Mouse (Mus musculus) neural tube, embryonic 15.5 days (tissue): Measurements from ENCODE around the gene Ptrh2. TPM values are rescaled to one million over a fixed set of nuclear protein-coding genes. Genes with fewer than 3 reads are reported as not detected.

Experiments used
- ATAC-seq: fragments of 200-750 bp; cut with Nextera tagmentation; 2 replicates; pipeline ENCODE4 v1.8.0; 2017; ENCODE audit warnings: mild to moderate bottlenecking, moderate TSS enrichment, moderate library complexity; ENCODE audit not compliant: low FRiP score
- H3K27ac ChIP-seq: fragments of 300-500 bp; sonication (generic); replicated peaks from 2 replicates; pipeline ENCODE4 v1.5.1; 2015; ENCODE audit warnings: mild to moderate bottlenecking, inconsistent platforms
- H3K27me3 ChIP-seq: fragments of 300-500 bp; sonication (generic); replicated peaks from 2 replicates; pipeline ENCODE4 v1.6.1; 2015; ENCODE audit warnings: inconsistent platforms
- H3K36me3 ChIP-seq: fragments of 300-500 bp; sonication (generic); 2 replicates; pipeline ENCODE4 v1.6.1; 2015; ENCODE audit warnings: inconsistent platforms
- H3K4me1 ChIP-seq: fragments of 300-500 bp; sonication (generic); 2 replicates; pipeline ENCODE4 v1.6.1; 2015; ENCODE audit warnings: inconsistent platforms
- H3K4me2 ChIP-seq: fragments of 300-500 bp; sonication (generic); 2 replicates; pipeline ENCODE4 v1.6.1; 2015; ENCODE audit warnings: inconsistent platforms, mild to moderate bottlenecking, moderate library complexity
- H3K4me3 ChIP-seq: fragments of 300-500 bp; sonication (generic); replicated peaks from 2 replicates; pipeline ENCODE4 v1.5.1; 2015; ENCODE audit warnings: mild to moderate bottlenecking, inconsistent platforms
- H3K9ac ChIP-seq: fragments of 300-500 bp; sonication (generic); replicated peaks from 2 replicates; pipeline ENCODE4 v1.6.1; 2015; ENCODE audit warnings: mild to moderate bottlenecking, inconsistent platforms
- H3K9me3 ChIP-seq: fragments of 300-500 bp; sonication (generic); replicated peaks from 2 replicates; pipeline ENCODE4 v1.6.1; 2016; ENCODE audit warnings: inconsistent platforms
- WGBS: fragments of 180-500 bp; shearing (Covaris S2); methylation state at CpG from one replicate; pipeline ENCODE4 v1.1.7; 2015; ENCODE audit warnings: mixed read lengths; 5-methylcytosine and 5-hydroxymethylcytosine counted together
- polyA plus RNA-seq: library from polyadenylated mRNA; unstranded; fragments of >200 nt; fragmentation: Nextera tagmentation; extraction: Ambion mirVana; gene quantifications from 2 replicates; pipeline ENCODE4 v1.2.1, GENCODE M21; 2015

The Ptrh2 gene
- polyA plus RNA-seq, 1 experiment from 2014 or later: 30.9 TPM

DNA sequence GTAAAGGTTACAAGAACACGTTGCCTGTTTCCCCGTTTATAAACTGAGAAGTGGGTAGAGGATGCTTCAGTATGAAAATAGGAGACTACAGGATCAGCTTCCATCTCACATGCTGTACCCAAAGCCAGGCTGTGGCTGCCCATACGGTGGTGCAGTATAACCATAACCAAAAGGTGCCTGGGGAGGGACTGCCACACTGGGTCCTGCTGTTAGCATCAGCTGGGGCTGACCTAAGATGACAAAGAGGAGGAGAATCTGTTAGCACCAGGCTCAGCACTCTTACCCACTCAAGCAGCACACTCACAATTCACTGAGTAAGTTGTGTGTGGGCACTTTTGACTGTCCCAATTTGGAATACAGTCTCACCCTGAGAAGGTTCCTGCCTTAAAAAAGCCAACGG lies 11.7 kb downstream of the Ptrh2 start:
- H3K4me3 ChIP-seq: no peak overlapping the region
- no peak overlapping the region for H3K4me2 ChIP-seq
- no peak overlapping the region for H3K27ac ChIP-seq
- WGBS: 58% methylated on average over 4 of the region's 4 CpGs
- H3K4me1 ChIP-seq: no peaks in the 10 kb centered on the region
- no peak overlapping the region for H3K9ac ChIP-seq
- H3K36me3 ChIP-seq: peaks cover 73% of the 10 kb centered on the region
- no peaks in the 10 kb centered on the region for H3K27me3 ChIP-seq
- H3K9me3 ChIP-seq: no peaks in the 10 kb centered on the region
- ATAC-seq: no peak

- Histone ChIP-seq H3K4me3 (no peak overlapping the region), H3K9me3 (no peaks in the 10 kb centered on the region), H3K27ac (no peak overlapping the region), H3K4me2 (no peak overlapping the region), H3K4me1 (no peaks in the 10 kb centered on the region), H3K9ac (no peak overlapping the region), H3K36me3 (peaks cover 85% of the 10 kb centered on the region), H3K27me3 (no peaks in the 10 kb centered on the region)
- no peak for ATAC-seq
- 95% methylated on average over 4 of the region's 4 CpGs for WGBS
Measured at GRCm38 (mm10) chr11:86701151-86701550, 17.4 kb downstream of the Ptrh2 start.

- no peak overlapping the region for H3K4me2 ChIP-seq
- no peaks in the 10 kb centered on the region for H3K27me3 ChIP-seq
- no peak overlapping the region for H3K4me3 ChIP-seq
- peaks cover 65% of the 10 kb centered on the region for H3K36me3 ChIP-seq
- no peaks in the 10 kb centered on the region for H3K9me3 ChIP-seq
- H3K9ac ChIP-seq: no peak overlapping the region
- no peak for ATAC-seq
- no peaks in the 10 kb centered on the region for H3K4me1 ChIP-seq
- H3K27ac ChIP-seq: no peak overlapping the region
Measured at GRCm38 (mm10) chr11:86714606-86715005, 30.8 kb downstream of the Ptrh2 start.

GRCm38 (mm10) chr11:86717306-86718065 lies 33.7 kb downstream of the Ptrh2 start:
- peaks cover 63% of the 10 kb centered on the region for H3K36me3 ChIP-seq
- H3K4me1 ChIP-seq: no peaks in the 10 kb centered on the region
- no peak overlapping the region for H3K9ac ChIP-seq
- H3K27ac ChIP-seq: no peak overlapping the region
- H3K27me3 ChIP-seq: no peaks in the 10 kb centered on the region
- no peak overlapping the region for H3K4me3 ChIP-seq
- H3K4me2 ChIP-seq: no peak overlapping the region
- no peak for ATAC-seq
- H3K9me3 ChIP-seq: no peaks in the 10 kb centered on the region
- WGBS: 88% methylated on average over 6 of the region's 6 CpGs

GRCm38 (mm10) chr11:86718369-86718768 lies 34.6 kb downstream of the Ptrh2 start:
- H3K4me1 ChIP-seq: no peaks in the 10 kb centered on the region
- no peaks in the 10 kb centered on the region for H3K9me3 ChIP-seq
- H3K27me3 ChIP-seq: no peaks in the 10 kb centered on the region
- no peak overlapping the region for H3K9ac ChIP-seq
- WGBS: 97% methylated on average over 3 of the region's 3 CpGs
- peaks cover 66% of the 10 kb centered on the region for H3K36me3 ChIP-seq
- H3K4me3 ChIP-seq: no peak overlapping the region
- H3K27ac ChIP-seq: no peak overlapping the region
- ATAC-seq: no peak
- no peak overlapping the region for H3K4me2 ChIP-seq

GRCm38 (mm10) chr11:86719390-86719789 lies 35.6 kb downstream of the Ptrh2 start:
- ATAC-seq: no peak
- no peak overlapping the region for H3K27ac ChIP-seq
- no peak overlapping the region for H3K9ac ChIP-seq
- no peak overlapping the region for H3K4me3 ChIP-seq
- no peaks in the 10 kb centered on the region for H3K9me3 ChIP-seq
- H3K4me2 ChIP-seq: no peak overlapping the region
- H3K4me1 ChIP-seq: no peaks in the 10 kb centered on the region
- WGBS: 91% methylated on average over 8 of the region's 8 CpGs
- H3K36me3 ChIP-seq: peaks cover 67% of the 10 kb centered on the region
- H3K27me3 ChIP-seq: no peaks in the 10 kb centered on the region

DNA sequence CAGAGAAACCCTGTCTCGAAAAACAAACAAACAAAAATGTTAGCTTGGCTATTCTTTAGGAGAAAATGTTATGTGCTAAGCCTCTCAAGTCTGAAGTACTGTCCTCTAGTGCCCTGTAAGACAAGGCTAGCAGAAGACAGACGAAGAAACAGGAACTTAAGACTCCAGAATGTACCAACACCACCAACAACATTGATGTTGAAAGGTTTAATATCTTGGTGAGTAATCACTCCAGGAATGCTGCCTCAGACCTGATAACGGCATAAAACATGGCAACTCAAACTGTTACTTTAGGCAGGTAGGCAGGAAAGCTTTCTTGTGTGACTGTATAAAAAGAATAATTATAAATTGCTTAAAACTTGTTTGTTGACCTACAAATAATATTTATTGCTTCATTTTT lies 40.2 kb downstream of the Ptrh2 start:
- WGBS: 91% methylated on average over 3 of the region's 3 CpGs

DNA sequence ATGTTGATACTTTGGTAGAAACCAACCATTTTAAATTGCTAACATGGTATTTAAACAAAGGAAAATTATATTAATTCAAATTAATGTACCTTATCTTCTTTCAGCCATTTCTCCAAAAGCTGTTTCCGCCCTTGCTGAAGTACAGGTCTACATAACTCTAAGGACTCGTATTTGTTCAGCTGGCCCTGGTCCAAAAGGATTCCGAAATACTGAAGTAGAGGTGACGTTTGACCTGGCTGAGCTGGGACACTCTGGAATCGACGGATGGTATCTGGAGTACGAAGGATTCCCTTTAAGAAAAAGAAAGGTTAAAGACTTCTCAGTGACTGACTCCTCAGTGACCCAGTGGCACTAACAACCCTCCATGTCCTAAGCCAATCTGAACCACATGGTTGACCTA lies 41.2 kb downstream of the Ptrh2 start:
- no peak for ATAC-seq
- Histone ChIP-seq H3K9me3 (no peaks in the 10 kb centered on the region), H3K27me3 (no peaks in the 10 kb centered on the region), H3K4me1 (no peaks in the 10 kb centered on the region), H3K36me3 (peaks cover 59% of the 10 kb centered on the region), H3K9ac (no peak overlapping the region), H3K4me2 (no peak overlapping the region), H3K4me3 (no peak overlapping the region), H3K27ac (no peak overlapping the region)
- WGBS: 91% methylated on average over 7 of the region's 7 CpGs

More for the DNA sequence above, 40.2 kb downstream of the Ptrh2 start:
- Histone ChIP-seq H3K4me3 (no peak overlapping the region), H3K9ac (no peak overlapping the region), H3K4me2 (no peak overlapping the region), H3K27ac (no peak overlapping the region), H3K9me3 (no peaks in the 10 kb centered on the region), H3K27me3 (no peaks in the 10 kb centered on the region), H3K4me1 (no peaks in the 10 kb centered on the region), H3K36me3 (peaks cover 61% of the 10 kb centered on the region)
- ATAC-seq: no peak

- H3K36me3 ChIP-seq: peaks cover 55% of the 10 kb centered on the region
Measured at GRCm38 (mm10) chr11:86725607-86726006, 41.8 kb downstream of the Ptrh2 start.

GRCm38 (mm10) chr11:86731443-86731842 lies 47.7 kb downstream of the Ptrh2 start:
- Histone ChIP-seq H3K4me3 (no peak overlapping the region), H3K4me1 (no peaks in the 10 kb centered on the region), H3K4me2 (no peak overlapping the region), H3K9me3 (no peaks in the 10 kb centered on the region), H3K27me3 (no peaks in the 10 kb centered on the region), H3K36me3 (peaks cover 44% of the 10 kb centered on the region), H3K9ac (no peak overlapping the region), H3K27ac (no peak overlapping the region)
- WGBS: 90% methylated on average over 2 of the region's 2 CpGs
- no peak for ATAC-seq

More at GRCm38 (mm10) chr11:86725607-86726006, 41.8 kb downstream of the Ptrh2 start:
- Histone ChIP-seq H3K4me3 (no peak overlapping the region), H3K27me3 (no peaks in the 10 kb centered on the region), H3K4me1 (no peaks in the 10 kb centered on the region), H3K9ac (no peak overlapping the region), H3K4me2 (no peak overlapping the region), H3K27ac (no peak overlapping the region), H3K9me3 (no peaks in the 10 kb centered on the region)
- no peak for ATAC-seq

DNA sequence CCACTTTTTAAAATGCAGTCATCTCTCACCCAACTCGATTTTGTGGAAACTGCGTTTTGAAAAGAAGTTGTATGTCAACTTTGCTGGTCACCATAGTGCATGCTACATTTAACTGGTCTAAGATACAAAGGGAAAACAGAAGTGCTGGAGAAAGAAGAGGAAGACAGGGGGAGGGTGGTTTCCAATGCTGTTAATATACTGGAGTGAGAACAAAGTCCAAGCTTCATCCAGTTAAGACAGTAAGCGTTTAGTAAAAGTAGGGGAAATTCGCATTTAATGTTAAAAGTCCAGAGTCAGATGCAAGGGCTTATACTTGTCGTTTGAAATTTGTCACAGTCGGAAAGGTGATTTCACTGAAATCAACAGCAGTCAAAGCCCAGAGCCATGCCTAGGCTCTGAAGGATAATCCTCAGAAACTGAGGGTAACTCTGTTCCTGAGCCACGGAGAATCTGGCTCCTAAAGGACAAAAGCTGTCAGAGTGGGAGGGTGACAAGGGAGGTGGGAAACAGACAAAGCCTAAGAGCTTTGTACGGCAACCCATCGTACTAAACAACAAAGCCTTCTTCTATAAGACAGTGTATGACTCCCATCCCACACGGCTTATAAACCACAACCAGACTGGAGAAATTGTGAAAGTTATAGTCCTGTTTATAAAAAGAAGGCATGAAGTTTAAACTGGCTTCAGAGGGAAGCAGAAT lies 50.6 kb downstream of the Ptrh2 start:
- WGBS: 79% methylated on average over 10 of the region's 10 CpGs
- no peak overlapping the region for H3K4me3 ChIP-seq
- H3K4me1 ChIP-seq: no peaks in the 10 kb centered on the region
- H3K9ac ChIP-seq: no peak overlapping the region
- no peak for ATAC-seq
- H3K36me3 ChIP-seq: peaks cover 29% of the 10 kb centered on the region
- H3K4me2 ChIP-seq: no peak overlapping the region
- no peaks in the 10 kb centered on the region for H3K27me3 ChIP-seq
- H3K9me3 ChIP-seq: no peaks in the 10 kb centered on the region
- H3K27ac ChIP-seq: no peak overlapping the region

- Histone ChIP-seq H3K4me3 (no peak overlapping the region), H3K27me3 (no peaks in the 10 kb centered on the region), H3K36me3 (peaks cover 25% of the 10 kb centered on the region), H3K9me3 (no peaks in the 10 kb centered on the region), H3K9ac (no peak overlapping the region), H3K27ac (no peak overlapping the region), H3K4me1 (no peaks in the 10 kb centered on the region), H3K4me2 (no peak overlapping the region)
- 90% methylated on average over 4 of the region's 4 CpGs for WGBS
- ATAC-seq: no peak
Measured at GRCm38 (mm10) chr11:86734993-86735392, 51.2 kb downstream of the Ptrh2 start.
